Mouse (Mus musculus) cortical plate, adult 2 months (tissue): ENCODE data around the gene Rin2.

Source experiments
- CTCF ChIP-seq: fragments of 200-500 bp; IDR thresholded peaks from 2 replicates; pipeline ENCODE4 v1.5.1; 2011; ENCODE audit warnings: mild to moderate bottlenecking, control low read depth, low read length; ENCODE audit not compliant: insufficient read depth; ENCODE audit errors: extremely low read depth
- POLR2A ChIP-seq: fragments of 200-500 bp; IDR thresholded peaks from 2 replicates; pipeline ENCODE4 v1.6.1; 2011; ENCODE audit warnings: mild to moderate bottlenecking, low read length, control low read depth; ENCODE audit not compliant: insufficient read depth; ENCODE audit errors: extremely low read depth

GRCm38 (mm10) chr2:145697160-145697559 lies 22.1 kb downstream of the Rin2 start:
- TF ChIP-seq CTCF (no peak), POLR2A (no peak)
